Mouse (Mus musculus) common myeloid progenitor, adult 5-6 weeks (primary cell): Measurements from ENCODE around the gene Olfr329-ps. TPM values are rescaled to one million over a fixed set of nuclear protein-coding genes. Genes with fewer than 3 reads are reported as not detected.
"Not testable (repeated sequence)": the region's sequence is repeated elsewhere in the genome, so short reads cannot be mapped to it uniquely, and the experiment has no call there.

ENCODE experiments used
- ATAC-seq: replicated peaks from 2 replicates; pipeline ENCODE4 v1.8.0; 2016; ENCODE audit warnings: low read depth, mild to moderate bottlenecking, moderate TSS enrichment, inconsistent platforms; ENCODE audit not compliant: poor library complexity, severe bottlenecking
- total RNA-seq: library from RNA; stranded (forward); fragments of 200-1000, 187-1606 nt; gene quantifications from 2 replicates; pipeline ENCODE4 v1.2.3, GENCODE M21; 2017

Olfr329-ps gene
- not detected in 2 replicates for total RNA-seq

GRCm38 (mm10) chr11:58546322-58546721 is at the start of gene Olfr329-ps:
Gene Olfr329-ps (minus strand): TSS chr11:58546422.
- ATAC-seq = no peak

GRCm38 (mm10) chr11:58594814-58595213 is 48.6 kb upstream of the Olfr329-ps start, which contains the start of gene Olfr324:
Gene Olfr324 (plus strand): TSS chr11:58595114.
- ATAC-seq = no peak

- ATAC-seq = no peak
Observed at GRCm38 (mm10) chr11:58588620-58589250, 42.5 kb upstream of the Olfr329-ps start.

- peak; percentile 78 for ATAC-seq
Observed at GRCm38 (mm10) chr11:58587898-58588348, 41.7 kb upstream of the Olfr329-ps start.

GRCm38 (mm10) chr11:58578636-58579035 is 32.4 kb upstream of the Olfr329-ps start:
- ATAC-seq = no peak

GRCm38 (mm10) chr11:58577430-58577829 is 31.2 kb upstream of the Olfr329-ps start, which contains the start of gene Olfr325:
Gene Olfr325 (plus strand): TSS chr11:58577730.
- no peak for ATAC-seq

GRCm38 (mm10) chr11:58570405-58570804 is 24.2 kb upstream of the Olfr329-ps start, which contains the start of gene Olfr224:
Gene Olfr224 (minus strand): TSS chr11:58570553.
- no peak for ATAC-seq

- ATAC-seq = no peak
Observed at GRCm38 (mm10) chr11:58555536-58555935, 9.3 kb upstream of the Olfr329-ps start, which contains the start of gene Olfr328. Gene Olfr328 (minus strand): TSS chr11:58555636.

GRCm38 (mm10) chr11:58534736-58535135 is 11.5 kb downstream of the Olfr329-ps start, which contains the start of gene Olfr330:
Gene Olfr330 (minus strand): TSS chr11:58534836.
- ATAC-seq = not testable (repeated sequence)

- ATAC-seq = not testable (repeated sequence)
Observed at GRCm38 (mm10) chr11:58519756-58520155, 26.5 kb downstream of the Olfr329-ps start.

- ATAC-seq = not testable (repeated sequence)
Observed at GRCm38 (mm10) chr11:58518916-58519315, 27.3 kb downstream of the Olfr329-ps start.

GRCm38 (mm10) chr11:58509058-58509457 is 37.2 kb downstream of the Olfr329-ps start:
- not testable (repeated sequence) for ATAC-seq

- not testable (repeated sequence) for ATAC-seq
Observed at GRCm38 (mm10) chr11:58502472-58502871, 43.8 kb downstream of the Olfr329-ps start, which contains the start of gene Olfr331. Gene Olfr331 (minus strand): TSS chr11:58502572.

GRCm38 (mm10) chr11:58499290-58499689 is 46.9 kb downstream of the Olfr329-ps start:
- no peak for ATAC-seq

- no peak for ATAC-seq
Observed at GRCm38 (mm10) chr11:58498761-58499160, 47.5 kb downstream of the Olfr329-ps start.

GRCm38 (mm10) chr11:58492455-58492854 is 53.8 kb downstream of the Olfr329-ps start, which contains the start of gene Olfr332:
Gene Olfr332 (minus strand): TSS chr11:58492555.
- no peak for ATAC-seq

Other genes starting within 250 kb of the Olfr329-ps start
- gene Zfp692, start 239.4 kb downstream of the Olfr329-ps start, total RNA-seq = 15.8 and 19.3 TPM in 2 replicates
- 23.0 and 25.8 TPM in 2 replicates for gene Zfp672, start 216.1 kb downstream of the Olfr329-ps start, total RNA-seq
- 12.7 and 13.5 TPM in 2 replicates for gene Sh3bp5l, start 215.7 kb downstream of the Olfr329-ps start, total RNA-seq
- not detected in 2 replicates for gene Lypd8, start 167.4 kb downstream of the Olfr329-ps start, total RNA-seq
- gene 1810065E05Rik, start 125.3 kb downstream of the Olfr329-ps start, total RNA-seq = not detected in 2 replicates
- not detected in 2 replicates for gene Gm12253, start 113.9 kb downstream of the Olfr329-ps start, total RNA-seq
- gene Lypd9, start 93.5 kb downstream of the Olfr329-ps start, total RNA-seq = not detected in 2 replicates
- not detected in 2 replicates for gene Olfr30, start 84.2 kb downstream of the Olfr329-ps start, total RNA-seq
- not detected in 2 replicates for gene Olfr332, start 53.9 kb downstream of the Olfr329-ps start, total RNA-seq
- gene Olfr331, start 43.9 kb downstream of the Olfr329-ps start, total RNA-seq = not detected in 2 replicates
- gene Olfr330, start 11.6 kb downstream of the Olfr329-ps start, total RNA-seq = not detected in 2 replicates
- gene Olfr328, start 9.2 kb upstream of the Olfr329-ps start, total RNA-seq = not detected in 2 replicates
- gene Olfr224, start 24.1 kb upstream of the Olfr329-ps start, total RNA-seq = not detected in 2 replicates
- gene Olfr325, start 31.3 kb upstream of the Olfr329-ps start, total RNA-seq = not detected in 2 replicates
- gene Olfr324, start 48.7 kb upstream of the Olfr329-ps start, total RNA-seq = not detected in 2 replicates
- not detected in 2 replicates for gene 2210407C18Rik, start 69.7 kb upstream of the Olfr329-ps start, total RNA-seq
- gene Olfr323, start 84.1 kb upstream of the Olfr329-ps start, total RNA-seq = not detected in 2 replicates
- 4.7 and 8.4 TPM in 2 replicates for gene Trim58, start 94.0 kb upstream of the Olfr329-ps start, total RNA-seq
- 0.27 TPM in 1 of 2 replicates, not detected in the other for gene Olfr322, start 112.4 kb upstream of the Olfr329-ps start, total RNA-seq
- gene Olfr320, start 134.7 kb upstream of the Olfr329-ps start, total RNA-seq = not detected in 2 replicates
- gene Olfr319, start 152.7 kb upstream of the Olfr329-ps start, total RNA-seq = not detected in 2 replicates
- not detected in 2 replicates for gene Olfr318, start 177.6 kb upstream of the Olfr329-ps start, total RNA-seq
- gene Olfr317, start 192.8 kb upstream of the Olfr329-ps start, total RNA-seq = not detected in 2 replicates
- gene Olfr316, start 206.3 kb upstream of the Olfr329-ps start, total RNA-seq = not detected in 2 replicates
- gene Olfr315, start 226.8 kb upstream of the Olfr329-ps start, total RNA-seq = not detected in 2 replicates
- not detected in 2 replicates for gene Olfr314, start 236.5 kb upstream of the Olfr329-ps start, total RNA-seq